8 mouse cellular contexts compared by ENCODE assay signal in genomic region chr2:180473080-180473440, GRCm38 (mm10). TPM values are rescaled to one million over a fixed set of nuclear protein-coding genes. Genes with fewer than 3 reads are reported as not detected.
DNase-seq lines count a peak whose midpoint lies in the region; ATAC-seq and TF ChIP-seq lines count a peak whose summit lies in the region.

No protein-coding gene starts in this region.

- WGBS in bone marrow, adult 2 months: 67% methylated on average over 7 of the region's 7 CpGs
- 31% methylated on average over 7 of the region's 7 CpGs for WGBS in forebrain, embryonic 15.5 days
- WGBS in intestine, embryonic 14.5 days: 40% methylated on average over 7 of the region's 7 CpGs
- WGBS in midbrain, embryonic 12.5 days: 41% methylated on average over 7 of the region's 7 CpGs
- 37% methylated on average over 7 of the region's 7 CpGs for WGBS in stomach, embryonic 16.5 days

- TF ChIP-seq CTCF in bone marrow, adult 2 months (IDR thresholded peaks at IDR 0.05; ENCODE audit: control insufficient read depth, insufficient read depth, low read length): peak; percentile 48

- no peak overlapping the region for H3K27ac ChIP-seq in bone marrow, adult 2 months (ENCODE audit: control insufficient read depth, insufficient read depth, low read depth, low read length, poor library complexity)
- H3K27ac ChIP-seq in forebrain, embryonic 15.5 days (replicated peaks): no peak overlapping the region
- H3K27ac ChIP-seq in intestine, embryonic 14.5 days (ENCODE audit: low read depth): no peak overlapping the region
- H3K27ac ChIP-seq in midbrain, embryonic 12.5 days (replicated peaks): no peak overlapping the region
- no peak overlapping the region for H3K27ac ChIP-seq in stomach, embryonic 16.5 days (ENCODE audit: low read length)

- no peak for TF ChIP-seq POLR2A in bone marrow, adult 2 months (IDR thresholded peaks at IDR 0.05; ENCODE audit: borderline replicate concordance, control insufficient read depth, low read depth, low read length)

- H3K4me1 ChIP-seq in bone marrow, adult 2 months (ENCODE audit: control insufficient read depth, insufficient read depth, low read length): no peaks in the 10 kb centered on the region
- no peaks in the 10 kb centered on the region for H3K4me1 ChIP-seq in forebrain, embryonic 15.5 days
- H3K4me1 ChIP-seq in intestine, embryonic 14.5 days (replicated peaks; ENCODE audit: control insufficient read depth, insufficient read depth, low read length): no peaks in the 10 kb centered on the region
- H3K4me1 ChIP-seq in midbrain, embryonic 12.5 days: no peaks in the 10 kb centered on the region
- no peaks in the 10 kb centered on the region for H3K4me1 ChIP-seq in stomach, embryonic 16.5 days (ENCODE audit: control insufficient read depth, insufficient read depth, low read length)

- H3K36me3 ChIP-seq in forebrain, embryonic 15.5 days: no peaks in the 10 kb centered on the region
- H3K36me3 ChIP-seq in intestine, embryonic 14.5 days (ENCODE audit: control insufficient read depth, insufficient read depth, low read length): no peaks in the 10 kb centered on the region
- H3K36me3 ChIP-seq in midbrain, embryonic 12.5 days: no peaks in the 10 kb centered on the region
- no peaks in the 10 kb centered on the region for H3K36me3 ChIP-seq in stomach, embryonic 16.5 days (ENCODE audit: control insufficient read depth, insufficient read depth, low read length)

- intact Hi-C loops in left cerebral cortex, postnatal 14 days (cut with DNase I): loop anchor here (5.0 to 10.0 kb wide), 2 partner anchors 84 to 272 kb away; no protein-coding TSS in a partner anchor

- H3K27me3 ChIP-seq in forebrain, embryonic 15.5 days: no peaks in the 10 kb centered on the region
- no peaks in the 10 kb centered on the region; the same call in 1 of the 2 replicates for H3K27me3 ChIP-seq in intestine, embryonic 14.5 days (replicated peaks; ENCODE audit: control insufficient read depth, insufficient read depth, low read length)
- peaks cover 52% of the 10 kb centered on the region for H3K27me3 ChIP-seq in midbrain, embryonic 12.5 days
- no peaks in the 10 kb centered on the region for H3K27me3 ChIP-seq in stomach, embryonic 16.5 days (ENCODE audit: control insufficient read depth, insufficient read depth, low read length)

- no peaks in the 10 kb centered on the region for H3K9me3 ChIP-seq in forebrain, embryonic 15.5 days
- no peaks in the 10 kb centered on the region for H3K9me3 ChIP-seq in intestine, embryonic 14.5 days (ENCODE audit: control insufficient read depth, low read length)
- H3K9me3 ChIP-seq in midbrain, embryonic 12.5 days: no peaks in the 10 kb centered on the region
- no peaks in the 10 kb centered on the region for H3K9me3 ChIP-seq in stomach, embryonic 16.5 days (replicated peaks; ENCODE audit: control insufficient read depth, low read length)

- no peak overlapping the region for H3K9ac ChIP-seq in forebrain, embryonic 15.5 days (replicated peaks)
- no peak overlapping the region for H3K9ac ChIP-seq in intestine, embryonic 14.5 days (ENCODE audit: low read length)
- no peak overlapping the region for H3K9ac ChIP-seq in midbrain, embryonic 12.5 days (replicated peaks)
- H3K9ac ChIP-seq in stomach, embryonic 16.5 days (ENCODE audit: low read length): no peak overlapping the region

- no peak overlapping the region for H3K4me3 ChIP-seq in bone marrow, adult 2 months (replicated peaks; ENCODE audit: control insufficient read depth, low read depth, low read length)
- H3K4me3 ChIP-seq in forebrain, embryonic 15.5 days: no peak overlapping the region
- no peak overlapping the region for H3K4me3 ChIP-seq in intestine, embryonic 14.5 days (ENCODE audit: low read depth, low read length)
- H3K4me3 ChIP-seq in midbrain, embryonic 12.5 days: no peak overlapping the region
- H3K4me3 ChIP-seq in stomach, embryonic 16.5 days (replicated peaks; ENCODE audit: low read length): no peak overlapping the region

- no peak overlapping the region for H3K4me2 ChIP-seq in forebrain, embryonic 15.5 days (replicated peaks)
- no peak overlapping the region for H3K4me2 ChIP-seq in intestine, embryonic 14.5 days (ENCODE audit: low read length)
- 0 out of 2 replicates have a peak overlapping the region, but pooled peaks have one; percentile 9 for H3K4me2 ChIP-seq in midbrain, embryonic 12.5 days (replicated peaks)
- no peak overlapping the region for H3K4me2 ChIP-seq in stomach, embryonic 16.5 days (ENCODE audit: low read depth, low read length)

- DNase-seq in cerebellum, postnatal 10 days: peak; percentile 83 to 87
- DNase-seq in cerebellum, adult 11-12 months: no peak
- DNase-seq in intestine, embryonic 14.5 days (ENCODE audit: low spot score): no peak
- peak; percentile 87 to 91 for DNase-seq in left cerebral cortex, postnatal 14 days (ENCODE audit: low spot score in 2 of 2)

- peak; percentile 92 for ATAC-seq in forebrain, embryonic 15.5 days (replicated peaks)
- peak; percentile 82 for ATAC-seq in intestine, embryonic 14.5 days (replicated peaks; ENCODE audit: low FRiP score, low TSS enrichment, low read depth)
- peak; percentile 81 for ATAC-seq in midbrain, embryonic 12.5 days (ENCODE audit: low FRiP score, low read depth)
- ATAC-seq in stomach, embryonic 16.5 days (ENCODE audit: insufficient read depth, low FRiP score): peak; percentile 65; the same call in 1 of the 2 replicates

RNA-seq across cellular contexts. Expression of gene Slco4a1, which starts 17.0 kb away (rescaled TPM):
- polyA plus RNA-seq in bone marrow, adult 2 months (2011; ENCODE audit: insufficient read depth, insufficient read length, low replicate concordance, missing spikeins): 5.5 and 15.6 TPM in 2 replicates
- polyA plus RNA-seq in forebrain, embryonic 15.5 days (2015; fragmentation: Nextera tagmentation; extraction: Ambion mirVana): 1.2 and 1.4 TPM in 2 replicates
- polyA plus RNA-seq in intestine, embryonic 14.5 days (2014; fragmentation: Nextera tagmentation; extraction: Ambion mirVana): 1.5 and 2.3 TPM in 2 replicates
- 1 to 10 TPM; 1.6 to 2.1 TPM for total RNA-seq in left cerebral cortex, postnatal 14 days (2021)
- 3.5 and 4.1 TPM in 2 replicates for polyA plus RNA-seq in midbrain, embryonic 12.5 days (2016; fragmentation: Nextera tagmentation; extraction: Ambion mirVana)
- 4.0 and 6.9 TPM in 2 replicates for polyA plus RNA-seq in stomach, embryonic 16.5 days (2015; fragmentation: Nextera tagmentation; extraction: Ambion mirVana)

RNA-seq across cellular contexts. Expression of gene Ntsr1, which starts 26.7 kb away (rescaled TPM):
- not detected in 2 replicates for polyA plus RNA-seq in bone marrow, adult 2 months (2011; ENCODE audit: insufficient read depth, insufficient read length, low replicate concordance, missing spikeins)
- polyA plus RNA-seq in forebrain, embryonic 15.5 days (2015; fragmentation: Nextera tagmentation; extraction: Ambion mirVana): 6.6 and 8.0 TPM in 2 replicates
- 6.2 and 6.3 TPM in 2 replicates for polyA plus RNA-seq in intestine, embryonic 14.5 days (2014; fragmentation: Nextera tagmentation; extraction: Ambion mirVana)
- total RNA-seq in left cerebral cortex, postnatal 14 days (2021): 10 to 100 TPM; 11.4 to 14.1 TPM
- polyA plus RNA-seq in midbrain, embryonic 12.5 days (2016; fragmentation: Nextera tagmentation; extraction: Ambion mirVana): 0.15 and 0.29 TPM in 2 replicates
- 0.34 and 0.59 TPM in 2 replicates for polyA plus RNA-seq in stomach, embryonic 16.5 days (2015; fragmentation: Nextera tagmentation; extraction: Ambion mirVana)

Comparison
In these comparisons a context has a peak if more than half of its experiments do, and no peak if none do; other contexts are left out.
1. DNase-seq: peak in cerebellum, postnatal 10 days (2 of 2) and left cerebral cortex, postnatal 14 days (2 of 2); none in cerebellum, adult 11-12 months (single experiment) and intestine, embryonic 14.5 days (single experiment).
2. Peak in every context shown above with its lines, with median percentiles within 50 percentile points of each other: ATAC-seq.